Mouse (Mus musculus): Measurements from ENCODE around the gene Six3. TPM values are rescaled to one million over a fixed set of nuclear protein-coding genes. Genes with fewer than 3 reads are reported as not detected.

Gene Six3
- polyA plus RNA-seq, 1 experiment: not detected

GRCm38 (mm10) chr17:85611521-85612515 lies 1.6 kb upstream of the Six3 start:
- Histone ChIP-seq H3K27ac (ENCODE audit: insufficient read depth, low read length) (no peak overlapping the region), H3K4me3 (ENCODE audit: insufficient read depth, low read length) (no peak overlapping the region), H3K4me1 (ENCODE audit: control insufficient read depth, insufficient read depth, low read length) (no peaks in the 10 kb centered on the region)
- no peak for TF ChIP-seq CTCF (IDR thresholded peaks at IDR 0.05; ENCODE audit: borderline replicate concordance, insufficient read depth, low read length)
- TF ChIP-seq POLR2A (IDR thresholded peaks at IDR 0.05; ENCODE audit: low read depth, low read length): no peak

GRCm38 (mm10) chr17:85612526-85613265 lies 712 bp upstream of the Six3 start:
- H3K4me1 ChIP-seq (ENCODE audit: control insufficient read depth, insufficient read depth, low read length): no peaks in the 10 kb centered on the region
- TF ChIP-seq POLR2A (IDR thresholded peaks at IDR 0.05; ENCODE audit: low read depth, low read length): no peak
- no peak for TF ChIP-seq CTCF (IDR thresholded peaks at IDR 0.05; ENCODE audit: borderline replicate concordance, insufficient read depth, low read length)
- no peak overlapping the region for H3K4me3 ChIP-seq (ENCODE audit: insufficient read depth, low read length)
- H3K27ac ChIP-seq (ENCODE audit: insufficient read depth, low read length): no peak overlapping the region

- Histone ChIP-seq H3K4me3 (ENCODE audit: insufficient read depth, low read length) (no peak overlapping the region), H3K4me1 (ENCODE audit: control insufficient read depth, insufficient read depth, low read length) (no peaks in the 10 kb centered on the region), H3K27ac (ENCODE audit: insufficient read depth, low read length) (no peak overlapping the region)
- no peak for TF ChIP-seq POLR2A (IDR thresholded peaks at IDR 0.05; ENCODE audit: low read depth, low read length)
- no peak for TF ChIP-seq CTCF (IDR thresholded peaks at IDR 0.05; ENCODE audit: borderline replicate concordance, insufficient read depth, low read length)
Measured at GRCm38 (mm10) chr17:85614011-85614721, 758 bp downstream of the Six3 start.

DNA sequence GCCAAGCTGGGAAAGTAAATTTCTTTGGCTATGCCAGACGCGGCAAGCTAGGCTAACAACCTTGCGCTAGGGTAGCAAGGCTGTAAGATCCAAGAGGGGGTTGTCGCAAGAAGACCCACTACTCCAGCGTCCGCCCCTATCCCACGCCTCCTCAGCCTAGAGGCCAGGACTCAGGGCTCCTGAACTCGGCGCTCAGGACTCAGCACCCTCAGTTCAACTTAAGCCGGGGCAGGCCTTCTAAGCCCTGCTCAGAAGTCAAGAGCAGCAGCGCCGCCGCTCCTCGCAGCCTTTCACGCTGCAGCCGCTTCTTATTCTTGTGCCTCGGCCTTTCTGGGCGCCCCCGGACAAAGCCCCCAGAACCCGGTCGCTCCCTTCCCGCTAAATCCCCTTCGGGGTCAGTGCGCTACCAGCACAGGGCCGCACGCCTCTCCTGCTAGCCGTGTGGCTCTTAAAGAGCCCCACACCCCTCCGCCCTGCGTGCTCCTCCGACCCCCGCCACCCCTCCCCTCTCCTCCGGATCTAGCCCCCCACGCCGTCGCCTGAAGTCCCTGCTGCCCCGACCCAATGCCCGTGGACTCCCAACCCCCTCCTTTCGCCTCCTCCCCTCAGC lies 1.4 kb downstream of the Six3 start:
- H3K4me3 ChIP-seq (ENCODE audit: insufficient read depth, low read length): no peak overlapping the region
- no peak for TF ChIP-seq CTCF (IDR thresholded peaks at IDR 0.05; ENCODE audit: borderline replicate concordance, insufficient read depth, low read length)
- TF ChIP-seq POLR2A (IDR thresholded peaks at IDR 0.05; ENCODE audit: low read depth, low read length): no peak
- no peaks in the 10 kb centered on the region for H3K4me1 ChIP-seq (ENCODE audit: control insufficient read depth, insufficient read depth, low read length)

DNA sequence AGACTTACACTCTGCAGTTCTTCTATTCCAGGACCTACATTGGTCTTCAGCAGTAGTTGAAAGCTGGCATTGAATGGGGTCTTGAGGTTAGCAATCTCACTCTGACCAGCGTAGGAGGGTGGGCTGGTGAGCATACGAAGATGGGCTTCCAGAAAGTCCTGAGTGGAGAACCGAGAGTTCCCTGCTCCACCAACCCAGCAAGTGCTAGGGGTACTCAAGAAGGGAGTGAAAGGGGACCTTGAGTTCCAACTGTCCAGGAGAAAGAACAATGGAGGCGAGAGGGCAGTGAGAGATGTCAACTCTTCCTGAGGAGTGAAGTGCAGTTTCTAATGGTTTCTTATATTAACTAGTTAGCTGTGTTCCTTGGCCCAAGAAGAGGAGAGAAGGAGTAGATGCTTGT lies 2.2 kb downstream of the Six3 start:
- TF ChIP-seq CTCF (IDR thresholded peaks at IDR 0.05; ENCODE audit: borderline replicate concordance, insufficient read depth, low read length) (no peak), POLR2A (IDR thresholded peaks at IDR 0.05; ENCODE audit: low read depth, low read length) (no peak)
- Histone ChIP-seq H3K4me3 (ENCODE audit: insufficient read depth, low read length) (no peak overlapping the region), H3K4me1 (ENCODE audit: control insufficient read depth, insufficient read depth, low read length) (no peaks in the 10 kb centered on the region), H3K27ac (ENCODE audit: insufficient read depth, low read length) (no peak overlapping the region)

More for the DNA sequence above, 1.4 kb downstream of the Six3 start:
- H3K27ac ChIP-seq (ENCODE audit: insufficient read depth, low read length): no peak overlapping the region

GRCm38 (mm10) chr17:85616526-85617500 lies 3.4 kb downstream of the Six3 start:
- Histone ChIP-seq H3K27ac (ENCODE audit: insufficient read depth, low read length) (no peak overlapping the region), H3K4me3 (ENCODE audit: insufficient read depth, low read length) (no peak overlapping the region), H3K4me1 (ENCODE audit: control insufficient read depth, insufficient read depth, low read length) (no peaks in the 10 kb centered on the region)
- no peak for TF ChIP-seq CTCF (IDR thresholded peaks at IDR 0.05; ENCODE audit: borderline replicate concordance, insufficient read depth, low read length)
- TF ChIP-seq POLR2A (IDR thresholded peaks at IDR 0.05; ENCODE audit: low read depth, low read length): no peak

GRCm38 (mm10) chr17:85617566-85618358 lies 4.4 kb downstream of the Six3 start:
- no peak for TF ChIP-seq POLR2A (IDR thresholded peaks at IDR 0.05; ENCODE audit: low read depth, low read length)
- TF ChIP-seq CTCF (IDR thresholded peaks at IDR 0.05; ENCODE audit: borderline replicate concordance, insufficient read depth, low read length): no peak
- no peaks in the 10 kb centered on the region for H3K4me1 ChIP-seq (ENCODE audit: control insufficient read depth, insufficient read depth, low read length)
- 0 out of 2 replicates have a peak overlapping the region, but pooled peaks have one; percentile 4 for H3K4me3 ChIP-seq (ENCODE audit: insufficient read depth, low read length)
- H3K27ac ChIP-seq (ENCODE audit: insufficient read depth, low read length): no peak overlapping the region
